Mouse (Mus musculus): ENCODE data around the gene Txnrd1.

The Txnrd1 gene

GRCm38 (mm10) chr10:82868418-82869086 lies 34.8 kb downstream of the Txnrd1 start:
- DNase-seq, result no peak

- DNase-seq, result no peak
Observed at GRCm38 (mm10) chr10:82875446-82875845, 41.7 kb downstream of the Txnrd1 start.

- DNase-seq, result peak; percentile 41 to 63
Observed at GRCm38 (mm10) chr10:82876076-82876796, 42.5 kb downstream of the Txnrd1 start.

- DNase-seq, result no peak
Observed at GRCm38 (mm10) chr10:82887354-82887753, 53.6 kb downstream of the Txnrd1 start.

- DNase-seq, result peak in 1 of 2 experiments; percentile 11
Observed at GRCm38 (mm10) chr10:82888576-82888975, 54.8 kb downstream of the Txnrd1 start.

GRCm38 (mm10) chr10:82889447-82889973 lies 55.8 kb downstream of the Txnrd1 start:
- DNase-seq, result peak; percentile 73 to 80

- no peak for DNase-seq
Observed at GRCm38 (mm10) chr10:82890936-82891335, 57.2 kb downstream of the Txnrd1 start.

GRCm38 (mm10) chr10:82891427-82891826 lies 57.7 kb downstream of the Txnrd1 start:
- DNase-seq, result no peak

- DNase-seq, result no peak
Observed at GRCm38 (mm10) chr10:82892442-82893055, 58.8 kb downstream of the Txnrd1 start.

- no peak for DNase-seq
Observed at GRCm38 (mm10) chr10:82893872-82894650, 60.3 kb downstream of the Txnrd1 start.

- no peak for DNase-seq
Observed at GRCm38 (mm10) chr10:82897936-82898335, 64.2 kb downstream of the Txnrd1 start.

GRCm38 (mm10) chr10:82898893-82899292 lies 65.1 kb downstream of the Txnrd1 start:
- no peak for DNase-seq

GRCm38 (mm10) chr10:82899810-82900421 lies 66.2 kb downstream of the Txnrd1 start:
- peak in 1 of 2 experiments; percentile 24 for DNase-seq

GRCm38 (mm10) chr10:82900546-82900945 lies 66.8 kb downstream of the Txnrd1 start:
- DNase-seq, result no peak

GRCm38 (mm10) chr10:82901436-82901835 lies 67.7 kb downstream of the Txnrd1 start:
- DNase-seq, result peak; percentile 71 to 91

- no peak for DNase-seq
Observed at GRCm38 (mm10) chr10:82908526-82908925, 74.8 kb downstream of the Txnrd1 start.

GRCm38 (mm10) chr10:82909382-82909781 lies 75.6 kb downstream of the Txnrd1 start:
- peak; percentile 22 to 75 for DNase-seq

- peak in 1 of 2 experiments; percentile 29 for DNase-seq
Observed at GRCm38 (mm10) chr10:82910198-82910597, 76.4 kb downstream of the Txnrd1 start.

- DNase-seq, result no peak
Observed at GRCm38 (mm10) chr10:82913238-82913637, 79.5 kb downstream of the Txnrd1 start.

- DNase-seq, result no peak
Observed at GRCm38 (mm10) chr10:82913772-82914171, 80.0 kb downstream of the Txnrd1 start.

GRCm38 (mm10) chr10:82918675-82919074 lies 84.9 kb downstream of the Txnrd1 start:
- DNase-seq, result no peak

- DNase-seq, result no peak
Observed at GRCm38 (mm10) chr10:82919404-82919980, 85.7 kb downstream of the Txnrd1 start.

Data from kidney, adult 8-10 months (tissue).